Mouse (Mus musculus) layer of hippocampus, adult 11-12 months (tissue): ENCODE data around the gene Gm20388.
A peak's percentile ranks its signal among the peaks of the same experiment; 100 is the strongest.

ENCODE experiments used
- DNase-seq: peaks from one replicate; pipeline ENCODE4 v3.0.0; 2022; ENCODE audit warnings: low spot score

The Gm20388 gene

DNA sequence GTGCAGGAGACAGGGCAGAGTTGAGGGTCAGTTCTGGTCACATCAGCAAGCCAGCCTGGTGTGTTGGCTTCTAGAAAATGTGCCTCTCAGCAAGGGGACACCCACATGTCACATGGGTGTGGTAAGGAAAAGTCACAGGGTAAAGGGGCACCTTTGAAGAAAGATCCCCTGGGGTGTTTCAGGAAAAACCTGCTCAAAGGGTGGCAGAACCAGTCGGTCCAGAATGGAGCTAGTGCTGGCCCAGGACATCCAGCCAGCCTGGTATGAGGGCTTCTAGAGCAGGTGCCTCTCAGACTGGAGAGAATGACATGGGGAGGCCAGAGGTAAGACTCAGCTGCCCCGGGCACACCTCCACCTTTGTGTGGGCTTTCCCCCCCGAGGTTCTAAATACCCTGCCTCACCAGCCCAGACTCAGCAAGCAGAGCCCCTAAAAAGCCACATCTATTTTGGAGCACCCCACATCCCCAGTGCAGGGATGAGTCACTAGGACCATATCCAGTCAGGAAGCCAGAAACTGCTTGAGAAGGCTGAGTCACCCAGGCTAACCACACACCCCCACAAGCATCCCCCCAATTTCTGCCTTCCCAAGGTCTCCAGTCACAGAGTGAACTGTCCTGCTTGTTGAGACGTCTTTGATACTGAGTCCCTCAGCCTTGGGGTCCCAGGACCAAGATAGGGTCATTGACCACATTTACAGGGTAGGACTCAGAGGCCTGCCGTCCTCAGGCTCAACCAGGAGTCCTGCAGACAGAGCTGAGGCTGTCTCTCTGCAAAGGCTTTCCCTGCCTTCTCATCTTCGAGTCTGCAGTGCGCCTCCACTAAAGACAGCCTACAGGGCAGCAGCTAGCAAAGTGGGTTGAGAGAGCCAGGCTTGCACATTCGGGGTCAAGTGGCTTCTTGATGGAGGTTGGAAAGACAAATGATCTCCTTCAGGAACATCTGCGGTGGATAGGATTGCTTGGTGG, 2445.3 kb downstream of the Gm20388 start:
- DNase-seq, result no peak

DNA sequence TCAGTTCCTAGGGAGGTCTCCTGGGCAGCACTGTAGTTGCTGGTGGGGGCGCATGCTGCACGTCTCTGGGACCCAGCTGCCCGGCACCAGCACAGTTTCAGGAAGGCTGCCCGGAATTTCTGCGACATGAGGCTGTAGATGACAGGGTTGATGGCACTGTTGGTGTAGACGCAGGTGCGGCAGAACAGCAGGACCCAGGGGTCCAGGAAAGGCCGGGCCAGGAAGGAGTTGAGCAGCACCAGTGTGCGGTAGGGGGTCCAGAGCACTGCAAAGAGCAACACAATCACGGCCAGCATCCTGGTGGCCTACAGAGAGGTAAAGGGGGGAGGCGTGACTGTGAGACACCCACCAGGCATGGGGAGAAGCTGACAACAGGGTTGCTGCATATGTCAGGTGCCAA, 2446.6 kb downstream of the Gm20388 start:
- DNase-seq, result no peak

DNA sequence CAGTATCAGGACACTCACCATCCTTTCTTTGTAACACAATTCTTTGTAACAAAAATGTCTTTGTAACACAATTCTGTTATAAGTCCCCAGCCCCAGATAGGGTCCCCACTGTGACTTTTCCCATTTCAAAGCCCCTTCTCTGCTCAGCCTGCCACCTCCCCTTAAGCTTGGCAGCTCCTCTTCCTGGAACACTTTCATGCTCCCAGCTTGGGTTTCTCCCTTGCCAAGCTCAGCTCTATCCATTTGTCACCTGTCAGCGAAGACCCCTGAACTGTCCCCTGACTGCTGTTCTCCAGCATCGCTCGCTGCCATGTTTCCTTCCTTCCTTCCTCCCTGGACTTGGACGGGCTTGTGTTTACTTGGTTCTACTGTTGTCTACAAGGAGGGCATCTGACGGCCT, 2447.0 kb downstream of the Gm20388 start:
- DNase-seq, result no peak

GRCm38 (mm10) chr8:122359111-122359775, 2448.6 kb downstream of the Gm20388 start:
- no peak for DNase-seq

- DNase-seq, result no peak
Observed at GRCm38 (mm10) chr8:122360696-122361416, 2450.2 kb downstream of the Gm20388 start, which contains the start of gene Trhr2. Trhr2 (minus strand) TSS chr8:122360746.

DNA sequence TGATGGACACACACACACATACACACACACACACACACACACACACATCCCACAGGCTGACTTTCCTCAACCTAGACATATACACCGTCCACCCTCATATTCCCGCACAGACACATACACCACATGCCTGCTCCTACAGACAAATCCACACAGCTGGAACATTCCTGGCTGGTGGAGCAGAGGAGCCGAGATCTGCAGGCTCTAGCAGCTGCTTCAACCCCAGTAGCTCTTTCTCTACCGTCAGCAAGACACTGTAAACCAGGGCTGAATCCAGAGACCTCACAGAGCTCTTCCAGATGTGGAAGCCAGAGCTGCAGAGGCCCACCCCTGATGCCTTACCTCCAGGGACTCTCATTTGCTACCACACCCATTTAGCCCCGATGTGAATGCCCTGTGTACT, 2451.6 kb downstream of the Gm20388 start:
- DNase-seq, result no peak

DNA sequence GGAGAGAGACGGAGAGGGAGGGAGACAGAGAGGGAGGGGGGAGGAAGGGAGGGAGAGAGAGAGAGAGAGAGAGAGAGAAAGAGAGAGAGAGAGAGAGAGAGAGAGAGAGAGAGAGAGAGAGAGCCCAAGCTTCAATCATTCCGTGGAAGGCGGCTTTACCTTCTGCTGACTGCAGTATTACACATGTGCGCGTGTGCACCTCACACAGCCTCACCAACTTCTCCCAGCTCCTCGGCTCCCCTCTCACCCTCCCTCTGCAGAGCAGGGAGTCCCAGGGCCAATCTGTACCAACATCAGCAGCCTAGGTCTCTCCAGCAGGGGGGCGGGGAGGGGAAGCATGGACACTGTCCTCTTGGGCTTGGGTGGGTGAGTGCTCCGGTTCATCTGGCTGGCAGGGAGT, 2452.3 kb downstream of the Gm20388 start:
- no peak for DNase-seq

DNA sequence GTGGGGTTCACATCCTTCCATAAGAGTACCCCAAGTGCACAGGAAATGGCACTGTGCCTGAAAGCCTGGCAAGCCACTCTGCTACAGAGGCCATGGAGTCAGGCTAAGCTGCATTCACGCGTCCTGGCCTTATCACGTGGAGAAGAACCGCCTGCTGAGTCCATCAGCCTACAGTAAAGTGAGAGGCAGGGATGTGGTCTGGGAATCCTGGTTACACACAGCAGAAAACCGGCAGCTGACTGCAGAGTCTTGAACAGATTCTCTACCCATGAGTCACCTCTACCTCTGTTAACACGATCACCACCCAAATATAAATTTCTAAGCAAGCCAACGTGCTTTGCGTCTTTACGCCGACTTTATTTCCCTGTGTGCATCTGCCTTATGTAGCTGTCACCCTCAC, 2457.9 kb downstream of the Gm20388 start:
- no peak for DNase-seq

DNA sequence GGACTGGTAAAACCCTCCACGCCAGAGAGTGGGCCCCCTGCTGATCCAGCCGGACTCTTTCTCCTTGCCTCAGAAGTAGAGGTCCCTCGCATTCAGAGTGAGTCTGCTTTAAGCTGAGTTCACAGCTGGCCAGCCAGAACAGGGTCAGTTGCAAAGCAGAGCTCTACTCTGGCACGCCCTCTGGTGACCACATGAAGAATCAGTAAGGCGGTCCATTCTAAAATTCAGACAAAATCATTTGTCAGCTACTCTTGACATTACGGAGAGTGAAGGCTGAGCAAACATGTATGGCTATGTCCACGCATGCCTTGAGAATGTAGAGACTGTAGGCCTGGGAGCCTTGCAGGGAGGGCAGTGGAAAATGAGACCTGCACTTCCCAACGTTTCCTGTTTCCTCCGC, 2459.0 kb downstream of the Gm20388 start:
- peak; percentile 56 for DNase-seq

DNA sequence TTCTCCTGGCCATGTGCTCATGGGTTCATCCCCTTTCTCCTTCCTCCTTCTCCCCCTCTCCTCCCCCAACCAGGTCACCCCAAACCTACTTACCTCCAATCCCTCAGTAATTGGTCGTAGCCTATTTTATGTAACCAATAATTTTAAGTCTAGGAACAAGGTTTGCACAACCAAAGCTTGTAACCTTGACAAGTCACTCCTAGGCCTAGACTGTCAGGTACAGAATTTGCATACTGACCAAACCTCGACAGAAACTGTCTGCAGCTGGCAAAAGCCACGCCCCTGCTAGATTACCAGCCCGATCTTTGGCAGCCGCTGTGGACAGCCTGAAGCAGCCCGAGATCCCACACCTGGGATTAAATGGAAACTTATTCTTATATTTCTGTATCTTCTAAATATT, 2461.1 kb downstream of the Gm20388 start:
- DNase-seq, result no peak

DNA sequence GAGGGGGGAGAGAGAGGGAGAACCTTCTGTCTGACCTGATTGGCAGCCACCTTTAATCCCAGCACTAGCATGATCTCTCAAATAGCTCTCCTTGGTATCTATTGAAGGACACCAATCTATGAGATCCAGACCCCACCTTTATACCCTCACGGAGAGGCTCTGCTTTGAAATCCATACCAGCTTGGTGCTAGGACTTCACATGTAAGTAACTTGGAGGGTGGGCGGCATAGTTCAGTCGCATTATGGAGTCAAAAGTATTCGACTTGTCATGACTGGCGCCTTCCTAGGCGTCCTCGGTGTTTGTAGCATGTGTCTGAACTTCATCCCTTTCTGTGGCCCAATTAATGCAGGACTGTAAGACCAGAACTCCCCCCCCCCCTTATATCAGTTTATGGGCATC, 2464.7 kb downstream of the Gm20388 start:
- no peak for DNase-seq

DNA sequence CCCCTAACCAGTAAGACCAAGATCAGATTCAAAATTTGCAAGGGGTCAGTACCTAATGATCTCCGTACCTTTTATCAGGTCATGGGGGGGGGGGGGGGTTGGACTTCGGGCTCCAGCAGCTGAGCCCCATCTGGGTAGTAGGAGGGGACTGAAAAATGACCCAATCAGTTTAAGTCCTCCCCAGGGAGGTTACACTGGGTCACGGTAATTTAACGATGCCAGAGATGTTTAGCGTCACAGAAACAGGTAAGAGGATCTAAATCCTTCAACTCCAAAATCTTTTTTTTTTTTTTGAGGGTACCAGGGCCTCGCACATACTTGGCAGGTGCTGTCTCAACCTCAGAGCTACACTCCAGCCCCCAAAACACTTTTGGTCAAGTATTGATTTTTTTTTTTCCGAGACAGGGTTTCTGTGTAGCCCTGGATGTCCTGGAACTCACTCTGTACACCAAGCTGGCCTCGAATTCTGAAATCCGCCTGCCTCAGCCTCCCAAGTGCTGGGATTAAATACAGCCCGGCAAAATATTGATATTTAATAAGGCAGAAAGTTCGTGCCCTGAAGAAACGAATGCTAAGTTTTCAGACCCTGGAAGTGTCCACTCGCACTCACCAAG, 2465.2 kb downstream of the Gm20388 start:
- no peak for DNase-seq

GRCm38 (mm10) chr8:122376365-122377231, 2466.0 kb downstream of the Gm20388 start, which contains the start of gene Zc3h18:
Zc3h18 (plus strand) TSS chr8:122376609.
- peak; percentile 99 for DNase-seq

- DNase-seq, result no peak
Observed at GRCm38 (mm10) chr8:122383039-122383438, 2472.4 kb downstream of the Gm20388 start.

DNA sequence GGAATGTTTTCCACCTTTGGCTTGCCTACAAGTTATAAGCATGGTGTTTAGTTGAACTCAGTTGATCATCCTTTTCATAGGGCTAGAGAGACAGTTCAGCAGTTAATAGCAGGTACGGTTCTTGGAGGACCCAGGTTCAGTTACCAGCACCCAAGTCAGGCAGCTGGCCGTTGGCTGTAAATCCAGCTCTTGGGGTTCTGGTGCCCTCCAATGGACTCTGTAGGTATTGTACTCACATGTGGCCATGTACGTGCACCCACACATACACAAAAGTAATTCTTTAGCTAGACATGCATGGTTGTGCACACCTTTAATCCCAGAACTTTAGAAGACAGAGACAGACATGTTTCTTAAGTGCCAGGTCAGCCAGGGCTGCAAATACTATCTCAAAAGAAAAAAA, 2478.7 kb downstream of the Gm20388 start:
- no peak for DNase-seq

DNA sequence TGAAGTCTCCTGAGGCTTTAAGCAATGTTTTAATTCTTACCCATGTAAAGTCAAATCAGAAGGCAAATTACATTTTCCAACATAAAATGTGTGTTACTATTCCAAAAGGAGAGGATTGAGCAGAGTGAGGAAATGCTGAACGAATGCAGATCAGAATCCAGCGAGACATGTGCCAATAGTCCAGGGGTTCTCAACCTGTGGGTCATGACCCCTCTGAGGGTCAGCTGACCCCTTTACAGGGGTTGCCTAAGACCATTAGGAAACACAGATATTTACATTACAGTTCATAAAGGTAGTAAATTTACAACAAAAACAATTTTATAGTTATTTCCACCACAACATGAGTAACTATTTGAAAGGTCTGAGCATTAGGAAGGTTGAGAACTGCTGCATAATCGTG, 2480.1 kb downstream of the Gm20388 start:
- DNase-seq, result no peak

GRCm38 (mm10) chr8:122393717-122394116, 2483.1 kb downstream of the Gm20388 start:
- no peak for DNase-seq

GRCm38 (mm10) chr8:122395291-122395690, 2484.7 kb downstream of the Gm20388 start:
- DNase-seq, result no peak

DNA sequence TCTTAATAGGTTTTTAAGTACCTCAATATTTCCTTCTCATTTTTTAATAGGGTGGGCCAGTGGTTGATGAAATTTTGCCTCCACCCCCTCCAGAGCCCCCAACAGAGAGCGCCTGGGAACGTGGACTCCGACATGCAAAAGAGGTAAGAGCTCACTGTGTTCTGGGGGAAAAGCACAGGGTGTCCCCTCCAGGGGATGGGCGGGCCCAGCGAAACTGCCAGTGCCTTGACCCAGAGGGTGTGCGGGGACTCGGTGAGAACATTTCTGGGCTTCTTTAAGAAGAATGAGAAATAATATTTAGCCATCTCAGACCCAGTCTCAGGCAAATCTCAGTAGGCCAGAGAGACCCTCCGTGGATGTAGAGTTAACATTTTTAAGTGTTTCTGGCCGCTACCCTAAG, 2487.5 kb downstream of the Gm20388 start:
- DNase-seq, result no peak

GRCm38 (mm10) chr8:122405146-122405805, 2494.6 kb downstream of the Gm20388 start:
- no peak for DNase-seq

DNA sequence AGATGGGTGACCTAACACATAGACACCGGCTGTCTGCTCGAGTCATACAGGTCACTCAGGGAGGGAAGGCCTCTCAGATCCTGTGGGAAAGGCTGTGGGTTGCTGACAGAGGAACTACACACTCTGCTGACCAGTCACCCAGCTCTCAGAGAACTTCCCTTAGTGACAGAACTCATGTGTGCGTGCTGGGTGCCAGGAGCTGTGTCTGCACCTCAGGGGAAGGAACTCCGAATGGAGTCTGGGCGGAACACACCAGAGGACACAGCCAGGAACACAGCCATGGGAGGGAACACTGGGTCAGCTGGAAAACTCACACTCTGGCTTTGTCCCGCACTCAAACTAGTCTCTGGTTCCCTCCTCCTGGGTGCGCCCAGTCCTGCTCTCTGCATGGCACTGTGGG, 2497.0 kb downstream of the Gm20388 start:
- DNase-seq, result no peak
